Mouse (Mus musculus): ENCODE measurements around the gene Mms19. TPM values are rescaled to one million over a fixed set of nuclear protein-coding genes. Genes with fewer than 3 reads are reported as not detected.
A peak's percentile ranks its signal among the peaks of the same experiment; 100 is the strongest.

The Mms19 gene
- total and polyA plus RNA-seq, 2 experiments = 14.9 to 39.5 TPM

DNA sequence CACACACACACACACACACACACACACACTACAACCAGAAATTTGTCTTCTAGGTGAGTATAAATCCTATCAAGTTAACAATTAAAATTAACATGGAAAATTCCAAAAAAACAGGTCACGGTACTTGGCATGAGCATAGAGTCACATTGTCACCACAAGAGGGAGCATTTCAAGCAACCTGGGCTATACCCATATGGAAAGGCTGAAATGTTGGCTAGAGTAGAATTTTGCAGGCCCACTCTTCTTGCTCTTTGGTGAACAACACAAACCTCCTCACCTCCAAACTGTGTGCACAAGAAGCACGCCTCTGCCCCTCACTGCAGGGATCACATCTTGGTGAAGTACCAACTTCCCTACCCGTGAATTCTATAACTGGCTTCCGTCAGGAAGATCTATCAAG lies 82.1 kb downstream of the Mms19 start:
- WGBS = 55% methylated on average over 4 of the region's 4 CpGs
- Histone ChIP-seq H3K27me3 (ENCODE audit: control insufficient read depth, insufficient read depth, low read length) (no peaks in the 10 kb centered on the region), H3K79me2 (ENCODE audit: control insufficient read depth, insufficient read depth, low read length) (no peaks in the 10 kb centered on the region), H3K36me3 (ENCODE audit: control insufficient read depth, insufficient read depth, low read length) (no peaks in the 10 kb centered on the region), H3K27ac (replicated peaks; ENCODE audit: insufficient read depth, low read depth, low read length) (no peak overlapping the region), H3K4me1 (ENCODE audit: control insufficient read depth, insufficient read depth, low read length) (peaks cover 7% of the 10 kb centered on the region), H3K9ac (ENCODE audit: low read depth, low read length) (no peak overlapping the region), H3K4me3 (ENCODE audit: insufficient read depth, low read depth, low read length) (no peak overlapping the region)
- DNase-seq (ENCODE audit: extremely low read depth, low read depth, low spot score) = peak; percentile 55
- TF ChIP-seq POLR2A (IDR thresholded peaks at IDR 0.05; ENCODE audit: extremely low read depth, insufficient read depth, low read length) (no peak), CTCF (IDR thresholded peaks at IDR 0.05; ENCODE audit: low read depth, low read length) (peak; percentile 28; the same call in 1 of the 2 replicates)

DNA sequence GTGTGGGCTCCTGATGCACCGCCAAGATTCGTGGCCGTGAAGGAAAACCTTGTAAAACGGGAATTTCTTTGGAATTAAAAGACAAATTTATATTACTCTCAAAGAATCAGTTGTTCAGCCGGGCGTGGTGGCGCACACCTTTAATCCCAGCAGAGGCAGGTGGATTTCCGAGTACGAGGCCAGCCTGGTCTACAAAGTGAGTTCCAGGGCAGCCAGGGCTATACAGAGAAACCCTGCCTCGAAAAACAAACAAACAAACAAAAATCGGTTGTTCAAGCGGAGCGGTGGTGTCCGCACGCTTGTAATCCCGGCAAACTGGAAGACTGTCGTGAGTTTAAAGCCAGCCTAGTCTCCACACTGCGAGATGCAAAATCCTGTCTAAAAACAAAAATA lies 84.6 kb downstream of the Mms19 start:
- DNase-seq (ENCODE audit: extremely low read depth, low read depth, low spot score) = no peak
- H3K4me1 ChIP-seq (ENCODE audit: control insufficient read depth, insufficient read depth, low read length) = peaks cover 7% of the 10 kb centered on the region
- H3K79me2 ChIP-seq (ENCODE audit: control insufficient read depth, insufficient read depth, low read length) = no peaks in the 10 kb centered on the region
- no peak overlapping the region for H3K27ac ChIP-seq (replicated peaks; ENCODE audit: insufficient read depth, low read depth, low read length)
- peak overlapping the region; percentile 66 for H3K4me3 ChIP-seq (ENCODE audit: insufficient read depth, low read depth, low read length)
- 0 out of 2 replicates have a peak overlapping the region, but pooled peaks have one; percentile 11 for H3K9ac ChIP-seq (ENCODE audit: low read depth, low read length)
- H3K36me3 ChIP-seq (ENCODE audit: control insufficient read depth, insufficient read depth, low read length) = no peaks in the 10 kb centered on the region
- H3K27me3 ChIP-seq (ENCODE audit: control insufficient read depth, insufficient read depth, low read length) = no peaks in the 10 kb centered on the region
- WGBS = 15% methylated on average over 18 of the region's 18 CpGs
- no peak for TF ChIP-seq POLR2A (IDR thresholded peaks at IDR 0.05; ENCODE audit: extremely low read depth, insufficient read depth, low read length)
- TF ChIP-seq CTCF (IDR thresholded peaks at IDR 0.05; ENCODE audit: low read depth, low read length) = no peak

DNA sequence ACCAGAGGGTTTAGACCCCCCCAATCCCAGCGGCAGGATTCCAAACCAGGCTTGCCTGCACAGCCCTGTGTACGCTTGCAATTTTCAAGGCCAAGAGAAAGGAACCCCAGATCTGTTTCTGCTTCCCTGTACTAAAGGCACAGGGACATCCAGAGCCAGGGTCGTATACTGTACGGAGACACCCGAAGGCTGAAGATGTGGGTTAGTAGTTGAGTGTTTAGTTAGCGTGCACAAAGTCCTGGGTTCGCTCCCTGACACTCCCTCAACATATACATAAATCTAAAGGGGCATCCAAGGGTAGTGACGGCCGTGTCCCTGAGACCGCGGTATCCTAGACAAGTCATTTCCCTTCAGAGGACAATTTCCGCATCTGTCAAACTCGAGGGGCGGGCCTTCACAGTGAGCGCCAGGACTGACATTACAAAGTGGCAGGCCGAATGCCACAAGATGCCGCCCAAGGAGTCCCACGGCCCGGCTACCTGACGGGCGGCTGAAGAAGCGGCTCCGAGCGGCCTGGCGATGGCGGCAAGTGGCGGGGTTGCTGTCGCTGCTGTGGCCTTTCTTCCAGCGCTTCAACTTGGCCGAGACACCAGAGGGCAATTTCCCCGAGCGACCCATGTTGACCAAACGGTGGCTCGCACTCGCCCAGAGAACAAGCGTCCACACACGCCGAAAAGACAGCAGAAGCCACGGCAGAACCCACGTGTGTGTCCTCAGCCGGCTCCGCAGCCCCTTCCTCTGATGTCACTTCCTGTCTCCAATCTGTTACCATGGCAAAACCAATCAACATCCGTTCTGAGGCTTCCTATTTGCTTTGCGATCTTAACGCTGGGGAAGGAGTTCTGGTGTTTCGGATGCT lies 85.3 kb downstream of the Mms19 start, which contains the start of gene Rrp12:
Gene Rrp12, minus strand, starts transcription at position 714 of the 859 bp plus-strand sequence.
- Histone ChIP-seq H3K79me2 (ENCODE audit: control insufficient read depth, insufficient read depth, low read length) (no peaks in the 10 kb centered on the region), H3K4me3 (ENCODE audit: insufficient read depth, low read depth, low read length) (peak within 1 kb of the TSS; percentile 66), H3K4me1 (ENCODE audit: control insufficient read depth, insufficient read depth, low read length) (peaks cover 7% of the 10 kb centered on the region), H3K27me3 (ENCODE audit: control insufficient read depth, insufficient read depth, low read length) (no peaks in the 10 kb centered on the region), H3K27ac (replicated peaks; ENCODE audit: insufficient read depth, low read depth, low read length) (no peak within 1 kb of the TSS; the same call in 1 of the 2 replicates), H3K36me3 (ENCODE audit: control insufficient read depth, insufficient read depth, low read length) (0 out of 2 replicates have a peak, but pooled peaks cover 1% of the 10 kb centered on the region), H3K9ac (ENCODE audit: low read depth, low read length) (peak within 1 kb of the TSS; percentile 61)
- TF ChIP-seq POLR2A (IDR thresholded peaks at IDR 0.05; ENCODE audit: extremely low read depth, insufficient read depth, low read length) = no peak
- TF ChIP-seq CTCF (IDR thresholded peaks at IDR 0.05; ENCODE audit: low read depth, low read length) = no peak
- WGBS = under 1% methylated on average over 46 of the region's 46 CpGs
- DNase-seq (ENCODE audit: extremely low read depth, low read depth, low spot score) = peak; percentile 88

DNA sequence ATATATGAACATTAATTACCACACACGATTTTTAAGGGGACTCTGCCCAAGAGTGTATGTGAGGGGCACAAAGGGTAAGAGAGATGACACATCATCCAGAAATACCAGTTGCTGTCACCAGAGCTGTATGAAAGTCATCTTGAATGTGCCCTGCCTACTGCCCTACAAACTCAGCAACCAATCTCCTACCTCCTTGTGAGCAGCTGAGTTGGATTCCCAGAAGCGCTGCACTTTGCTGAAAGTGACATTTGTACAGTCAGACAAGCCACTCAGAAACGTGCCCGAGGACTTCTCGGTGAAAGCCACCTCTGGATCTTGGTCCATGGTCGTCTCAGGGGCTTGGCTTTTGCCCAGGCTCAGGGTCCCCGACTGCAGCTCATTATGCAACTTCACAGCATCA lies 86.0 kb downstream of the Mms19 start:
- Histone ChIP-seq H3K36me3 (ENCODE audit: control insufficient read depth, insufficient read depth, low read length) (peaks cover 5% of the 10 kb centered on the region; the same call in 1 of the 2 replicates), H3K27me3 (ENCODE audit: control insufficient read depth, insufficient read depth, low read length) (no peaks in the 10 kb centered on the region), H3K27ac (replicated peaks; ENCODE audit: insufficient read depth, low read depth, low read length) (no peak overlapping the region), H3K9ac (ENCODE audit: low read depth, low read length) (peak overlapping the region; percentile 61; the same call in 1 of the 2 replicates), H3K79me2 (ENCODE audit: control insufficient read depth, insufficient read depth, low read length) (no peaks in the 10 kb centered on the region), H3K4me1 (ENCODE audit: control insufficient read depth, insufficient read depth, low read length) (peaks cover 7% of the 10 kb centered on the region), H3K4me3 (ENCODE audit: insufficient read depth, low read depth, low read length) (no peak overlapping the region; the same call in 1 of the 2 replicates)
- WGBS = 43% methylated on average over 7 of the region's 7 CpGs
- TF ChIP-seq CTCF (IDR thresholded peaks at IDR 0.05; ENCODE audit: low read depth, low read length) (no peak), POLR2A (IDR thresholded peaks at IDR 0.05; ENCODE audit: extremely low read depth, insufficient read depth, low read length) (no peak)
- no peak for DNase-seq (ENCODE audit: extremely low read depth, low read depth, low spot score)

Other genes with a start within 250 kb of the Mms19 start
- 0.07 and 0.09 TPM in 2 replicates for gene Slit1, start 237.5 kb downstream of the Mms19 start, total RNA-seq (2014; rRNA removed)
- gene Slit1, start 237.5 kb downstream of the Mms19 start, polyA plus RNA-seq (2012; rRNA removed) = 0.02 and 0.18 TPM in 2 replicates
- 1.9 and 2.8 TPM in 2 replicates for gene Arhgap19, start 179.1 kb downstream of the Mms19 start, total RNA-seq (2014; rRNA removed)
- 0.72 and 1.2 TPM in 2 replicates for gene Arhgap19, start 179.1 kb downstream of the Mms19 start, polyA plus RNA-seq (2012; rRNA removed)
- 1.9 and 3.3 TPM in 2 replicates for gene Frat1, start 151.2 kb downstream of the Mms19 start, total RNA-seq (2014; rRNA removed)
- gene Frat1, start 151.2 kb downstream of the Mms19 start, polyA plus RNA-seq (2012; rRNA removed) = 5.5 and 5.6 TPM in 2 replicates
- 0.87 and 1.3 TPM in 2 replicates for gene Frat2, start 133.0 kb downstream of the Mms19 start, total RNA-seq (2014; rRNA removed)
- gene Frat2, start 133.0 kb downstream of the Mms19 start, polyA plus RNA-seq (2012; rRNA removed) = 2.2 and 2.4 TPM in 2 replicates
- 1.4 and 1.8 TPM in 2 replicates for gene Rrp12, start 85.0 kb downstream of the Mms19 start, total RNA-seq (2014; rRNA removed)
- gene Rrp12, start 85.0 kb downstream of the Mms19 start, polyA plus RNA-seq (2012; rRNA removed) = 2.4 and 4.1 TPM in 2 replicates
- gene Pgam1, start 69.2 kb downstream of the Mms19 start, total RNA-seq (2014; rRNA removed) = 108 and 145 TPM in 2 replicates
- 195 and 215 TPM in 2 replicates for gene Pgam1, start 69.2 kb downstream of the Mms19 start, polyA plus RNA-seq (2012; rRNA removed)
- gene Exosc1, start 47.7 kb downstream of the Mms19 start, total RNA-seq (2014; rRNA removed) = 5.6 and 6.5 TPM in 2 replicates
- gene Exosc1, start 47.7 kb downstream of the Mms19 start, polyA plus RNA-seq (2012; rRNA removed) = 5.9 and 8.2 TPM in 2 replicates
- 7.9 and 15.0 TPM in 2 replicates for gene Zdhhc16, start 47.7 kb downstream of the Mms19 start, total RNA-seq (2014; rRNA removed)
- gene Zdhhc16, start 47.7 kb downstream of the Mms19 start, polyA plus RNA-seq (2012; rRNA removed) = 40.9 and 49.9 TPM in 2 replicates
- 4.6 and 4.8 TPM in 2 replicates for gene Ubtd1, start 606 bp upstream of the Mms19 start, total RNA-seq (2014; rRNA removed)
- gene Ubtd1, start 606 bp upstream of the Mms19 start, polyA plus RNA-seq (2012; rRNA removed) = 13.4 and 15.3 TPM in 2 replicates
- 1.1 and 1.2 TPM in 2 replicates for gene Ankrd2, start 54.8 kb upstream of the Mms19 start, total RNA-seq (2014; rRNA removed)
- gene Ankrd2, start 54.8 kb upstream of the Mms19 start, polyA plus RNA-seq (2012; rRNA removed) = 0.37 and 0.65 TPM in 2 replicates
- 128 and 132 TPM in 2 replicates for gene Hoga1, start 64.5 kb upstream of the Mms19 start, total RNA-seq (2014; rRNA removed)
- 247 and 290 TPM in 2 replicates for gene Hoga1, start 64.5 kb upstream of the Mms19 start, polyA plus RNA-seq (2012; rRNA removed)
- gene 4933411K16Rik, start 71.1 kb upstream of the Mms19 start, total RNA-seq (2014; rRNA removed) = 13.9 and 17.1 TPM in 2 replicates
- gene 4933411K16Rik, start 71.1 kb upstream of the Mms19 start, polyA plus RNA-seq (2012; rRNA removed) = 3.5 and 7.0 TPM in 2 replicates
- 0.09 and 0.13 TPM in 2 replicates for gene Morn4, start 105.2 kb upstream of the Mms19 start, total RNA-seq (2014; rRNA removed)
- gene Morn4, start 105.2 kb upstream of the Mms19 start, polyA plus RNA-seq (2012; rRNA removed) = 0.27 and 0.44 TPM in 2 replicates
- 20.2 and 23.8 TPM in 2 replicates for gene Pi4k2a, start 109.3 kb upstream of the Mms19 start, total RNA-seq (2014; rRNA removed)
- 43.3 and 46.1 TPM in 2 replicates for gene Pi4k2a, start 109.3 kb upstream of the Mms19 start, polyA plus RNA-seq (2012; rRNA removed)
- gene Avpi1, start 147.9 kb upstream of the Mms19 start, total RNA-seq (2014; rRNA removed) = 49.0 and 53.6 TPM in 2 replicates
- 35.9 and 38.2 TPM in 2 replicates for gene Avpi1, start 147.9 kb upstream of the Mms19 start, polyA plus RNA-seq (2012; rRNA removed)
- gene Marveld1, start 166.2 kb upstream of the Mms19 start, total RNA-seq (2014; rRNA removed) = 11.9 and 12.1 TPM in 2 replicates
- gene Marveld1, start 166.2 kb upstream of the Mms19 start, polyA plus RNA-seq (2012; rRNA removed) = 25.7 and 29.8 TPM in 2 replicates
- gene Zfyve27, start 182.8 kb upstream of the Mms19 start, total RNA-seq (2014; rRNA removed) = 11.1 and 13.4 TPM in 2 replicates
- gene Zfyve27, start 182.8 kb upstream of the Mms19 start, polyA plus RNA-seq (2012; rRNA removed) = 14.1 and 22.0 TPM in 2 replicates
- not detected in 2 replicates for gene Sfrp5, start 221.1 kb upstream of the Mms19 start, total RNA-seq (2014; rRNA removed)
- 0.12 TPM in 1 of 2 replicates, not detected in the other for gene Sfrp5, start 221.1 kb upstream of the Mms19 start, polyA plus RNA-seq (2012; rRNA removed)